Mouse (Mus musculus): ENCODE measurements around the gene Enthd1. TPM values are rescaled to one million over a fixed set of nuclear protein-coding genes. Genes with fewer than 3 reads are reported as not detected.

Gene Enthd1
- polyA plus RNA-seq, 1 experiment from 2014 or later = not detected

DNA sequence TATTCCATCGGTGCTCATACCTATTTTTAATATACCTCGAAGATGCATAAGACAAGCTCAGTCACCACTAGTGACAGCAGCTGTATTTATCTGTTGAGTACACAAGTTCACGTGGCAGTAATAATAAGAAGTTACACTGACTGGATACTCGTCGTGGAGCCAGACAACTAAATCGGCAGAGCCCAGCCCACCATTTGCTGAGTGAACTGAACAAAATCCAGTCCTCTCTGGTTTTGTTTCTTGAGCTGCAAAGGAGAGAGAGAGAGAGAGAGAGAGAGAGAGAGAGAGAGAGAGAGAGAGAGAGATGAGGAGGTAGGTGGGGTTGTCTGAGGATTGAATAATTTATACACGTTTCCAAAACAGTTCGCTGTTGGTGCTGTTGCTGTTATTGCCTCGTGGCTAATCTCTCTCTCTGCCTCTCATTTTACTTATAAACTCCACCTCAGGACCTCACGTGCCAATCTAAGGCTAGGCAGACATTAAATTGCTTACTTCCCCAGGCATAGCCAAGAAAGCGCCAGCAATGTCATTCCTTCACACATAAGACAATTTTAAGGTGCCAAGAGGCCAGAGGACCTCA is 11.5 kb upstream of the Enthd1 start:
- Histone ChIP-seq H3K4me1 (replicated peaks; ENCODE audit: control insufficient read depth, insufficient read depth, low read length) (peaks cover 25% of the 10 kb centered on the region), H3K9ac (replicated peaks; ENCODE audit: low read depth, low read length) (no peak overlapping the region), H3K27ac (ENCODE audit: low read length) (no peak overlapping the region), H3K36me3 (ENCODE audit: control insufficient read depth, insufficient read depth) (no peaks in the 10 kb centered on the region), H3K9me3 (ENCODE audit: control insufficient read depth, low read length) (no peaks in the 10 kb centered on the region), H3K27me3 (replicated peaks; ENCODE audit: control insufficient read depth, insufficient read depth, low read length) (no peaks in the 10 kb centered on the region), H3K4me3 (replicated peaks; ENCODE audit: low read length) (no peak overlapping the region), H3K4me2 (ENCODE audit: low read length) (no peak overlapping the region)
- 64% methylated on average over 11 of the region's 11 CpGs for whole genome bisulfite sequencing
- no peak for ATAC-seq

DNA sequence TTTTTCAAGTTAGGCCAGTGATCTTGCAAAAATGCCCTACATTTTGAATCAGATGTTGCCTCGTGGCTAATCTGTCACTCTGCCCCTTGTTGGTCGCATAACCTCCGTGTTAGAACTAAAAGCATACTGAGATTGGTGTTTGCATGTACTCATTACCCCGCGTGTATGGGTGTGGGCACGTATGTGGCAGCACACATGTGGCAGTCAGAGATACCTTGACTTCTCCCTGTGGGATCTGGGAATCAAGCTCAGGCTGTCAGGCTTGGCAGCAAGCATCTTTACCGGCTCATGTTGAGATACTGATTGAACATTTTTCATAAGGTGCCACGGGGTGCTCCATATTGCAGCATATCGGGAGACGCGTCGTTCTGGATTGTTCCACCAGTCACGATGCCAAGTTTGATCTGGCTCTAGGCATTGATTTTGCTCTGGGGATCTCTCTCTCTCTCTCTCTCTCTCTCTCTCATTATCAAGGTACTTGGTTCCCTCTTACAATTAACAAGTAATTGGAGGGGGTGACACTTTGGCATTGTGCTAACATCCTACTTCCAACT is 10.9 kb upstream of the Enthd1 start:
- H3K27ac ChIP-seq (ENCODE audit: low read length) = no peak overlapping the region
- ATAC-seq = peak; percentile 18; the same call in 1 of the 2 replicates
- no peaks in the 10 kb centered on the region for H3K9me3 ChIP-seq (ENCODE audit: control insufficient read depth, low read length)
- H3K9ac ChIP-seq (replicated peaks; ENCODE audit: low read depth, low read length) = no peak overlapping the region
- 66% methylated on average over 13 of the region's 13 CpGs for WGBS
- no peaks in the 10 kb centered on the region for H3K36me3 ChIP-seq (ENCODE audit: control insufficient read depth, insufficient read depth)
- H3K4me2 ChIP-seq (ENCODE audit: low read length) = no peak overlapping the region
- H3K4me1 ChIP-seq (replicated peaks; ENCODE audit: control insufficient read depth, insufficient read depth, low read length) = peaks cover 25% of the 10 kb centered on the region
- no peaks in the 10 kb centered on the region for H3K27me3 ChIP-seq (replicated peaks; ENCODE audit: control insufficient read depth, insufficient read depth, low read length)
- H3K4me3 ChIP-seq (replicated peaks; ENCODE audit: low read length) = no peak overlapping the region

DNA sequence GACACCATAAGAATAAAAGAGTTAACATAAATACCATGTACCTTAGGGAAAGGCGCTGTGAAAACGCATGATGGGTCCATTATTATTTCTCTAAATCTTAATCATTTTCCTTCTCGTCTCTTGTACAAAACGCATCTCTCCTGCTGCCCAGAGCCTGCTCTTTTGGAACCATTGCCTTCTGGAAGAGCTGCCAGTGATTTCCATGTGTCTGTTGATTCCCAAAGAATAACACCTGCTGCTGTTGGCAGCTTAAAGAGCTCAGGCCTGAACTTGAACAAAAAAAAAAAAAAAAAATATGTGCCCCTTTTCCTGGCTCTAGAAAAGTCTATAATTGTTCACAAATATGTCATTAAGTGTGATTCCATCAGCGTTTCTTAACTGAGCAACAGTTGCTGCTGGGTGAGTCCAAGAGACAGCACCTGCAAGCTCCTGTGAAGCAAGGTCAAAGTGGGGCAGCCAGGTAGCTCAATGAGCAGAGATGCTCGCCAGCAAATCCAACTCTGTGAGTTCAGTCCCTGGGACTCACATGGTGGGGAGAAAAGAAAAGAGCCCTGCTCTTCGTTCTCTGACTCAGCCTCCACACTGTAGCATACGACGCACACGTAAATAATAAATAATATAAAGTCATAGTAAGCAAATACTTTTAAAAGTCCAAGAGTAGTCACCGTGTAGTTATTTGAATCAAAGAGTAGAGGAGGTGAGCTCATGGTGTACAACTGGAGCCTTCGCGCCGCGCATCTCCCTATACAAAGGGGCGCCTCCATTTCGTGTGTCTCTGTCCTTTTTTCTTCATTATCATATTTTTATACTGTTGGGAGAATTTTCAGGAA is 9.5 kb upstream of the Enthd1 start:
- H3K4me2 ChIP-seq (ENCODE audit: low read length) = no peak overlapping the region
- no peaks in the 10 kb centered on the region for H3K27me3 ChIP-seq (replicated peaks; ENCODE audit: control insufficient read depth, insufficient read depth, low read length)
- no peaks in the 10 kb centered on the region for H3K36me3 ChIP-seq (ENCODE audit: control insufficient read depth, insufficient read depth)
- H3K4me3 ChIP-seq (replicated peaks; ENCODE audit: low read length) = no peak overlapping the region
- no peaks in the 10 kb centered on the region for H3K9me3 ChIP-seq (ENCODE audit: control insufficient read depth, low read length)
- peaks cover 25% of the 10 kb centered on the region for H3K4me1 ChIP-seq (replicated peaks; ENCODE audit: control insufficient read depth, insufficient read depth, low read length)
- H3K27ac ChIP-seq (ENCODE audit: low read length) = no peak overlapping the region
- no peak for ATAC-seq
- 82% methylated on average over 17 of the region's 17 CpGs for WGBS
- no peak overlapping the region for H3K9ac ChIP-seq (replicated peaks; ENCODE audit: low read depth, low read length)

DNA sequence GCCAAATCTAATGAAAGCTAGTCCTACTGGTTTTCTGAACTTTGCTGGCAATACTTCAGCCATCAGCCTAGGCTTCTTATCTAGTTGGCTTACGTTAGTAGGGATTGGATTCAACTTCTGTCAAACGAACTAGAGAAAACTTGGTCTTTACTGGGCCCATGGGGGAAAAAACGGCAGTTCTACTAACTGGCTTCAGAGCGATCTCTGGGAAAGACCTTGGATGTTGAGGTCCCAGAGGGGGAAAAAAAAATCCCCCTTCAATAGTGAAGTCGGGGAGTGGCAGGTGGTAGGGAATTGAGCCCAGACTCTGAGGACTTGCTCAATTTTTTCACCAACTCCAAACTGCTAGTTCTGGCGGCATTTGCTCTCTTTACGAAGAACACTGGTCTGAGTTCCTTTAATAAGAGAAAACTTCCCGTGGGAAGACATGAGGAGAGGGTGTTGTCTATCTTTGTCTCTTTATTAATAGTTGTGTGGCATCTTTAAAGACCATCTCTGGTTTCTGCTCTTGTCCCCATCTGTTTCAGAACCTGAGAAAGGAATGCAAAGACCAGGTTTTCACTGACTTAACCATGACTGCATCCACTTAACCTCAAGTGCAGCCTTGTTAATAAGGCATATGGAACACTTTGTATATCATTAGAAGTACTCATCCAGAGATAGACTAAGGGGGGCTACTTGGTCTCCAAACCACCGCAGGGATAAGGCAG is 8.0 kb upstream of the Enthd1 start:
- Histone ChIP-seq H3K27ac (ENCODE audit: low read length) (no peak overlapping the region), H3K27me3 (replicated peaks; ENCODE audit: control insufficient read depth, insufficient read depth, low read length) (no peaks in the 10 kb centered on the region), H3K4me3 (replicated peaks; ENCODE audit: low read length) (no peak overlapping the region), H3K9me3 (ENCODE audit: control insufficient read depth, low read length) (no peaks in the 10 kb centered on the region), H3K9ac (replicated peaks; ENCODE audit: low read depth, low read length) (no peak overlapping the region), H3K4me2 (ENCODE audit: low read length) (no peak overlapping the region), H3K4me1 (replicated peaks; ENCODE audit: control insufficient read depth, insufficient read depth, low read length) (peaks cover 23% of the 10 kb centered on the region), H3K36me3 (ENCODE audit: control insufficient read depth, insufficient read depth) (no peaks in the 10 kb centered on the region)
- ATAC-seq = no peak
- 72% methylated on average over 9 of the region's 9 CpGs for WGBS

DNA sequence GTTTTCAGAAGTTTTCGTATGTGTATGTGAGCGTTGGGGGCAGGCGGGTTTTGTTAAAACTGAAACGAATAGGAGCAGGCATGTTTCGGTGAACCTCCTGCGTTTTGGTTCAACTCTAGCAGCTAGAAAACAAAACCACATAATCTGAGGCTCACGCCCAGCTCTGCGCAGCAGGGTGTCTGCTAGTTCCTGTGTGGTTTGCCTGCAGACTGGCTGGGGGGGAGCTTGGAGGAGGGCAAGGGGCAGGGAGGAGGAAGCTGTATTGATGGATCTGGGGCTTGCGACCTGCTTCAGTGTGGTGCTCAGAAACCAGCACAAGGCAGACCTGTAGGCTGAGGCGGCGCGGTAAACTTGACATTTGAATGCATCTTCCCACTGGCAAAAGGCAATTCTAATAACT is 7.3 kb upstream of the Enthd1 start, which contains the start of gene Grap2:
Gene Grap2, plus strand, starts transcription at position 304 of the 400 bp plus-strand sequence.
- no peak within 1 kb of the TSS for H3K4me2 ChIP-seq (ENCODE audit: low read length)
- H3K27me3 ChIP-seq (replicated peaks; ENCODE audit: control insufficient read depth, insufficient read depth, low read length) = no peaks in the 10 kb centered on the region
- no peak within 1 kb of the TSS for H3K9ac ChIP-seq (replicated peaks; ENCODE audit: low read depth, low read length)
- H3K4me3 ChIP-seq (replicated peaks; ENCODE audit: low read length) = no peak within 1 kb of the TSS
- H3K27ac ChIP-seq (ENCODE audit: low read length) = no peak within 1 kb of the TSS
- 70% methylated on average over 12 of the region's 12 CpGs for WGBS
- H3K36me3 ChIP-seq (ENCODE audit: control insufficient read depth, insufficient read depth) = no peaks in the 10 kb centered on the region
- no peak for ATAC-seq
- H3K9me3 ChIP-seq (ENCODE audit: control insufficient read depth, low read length) = no peaks in the 10 kb centered on the region
- peaks cover 16% of the 10 kb centered on the region for H3K4me1 ChIP-seq (replicated peaks; ENCODE audit: control insufficient read depth, insufficient read depth, low read length)

DNA sequence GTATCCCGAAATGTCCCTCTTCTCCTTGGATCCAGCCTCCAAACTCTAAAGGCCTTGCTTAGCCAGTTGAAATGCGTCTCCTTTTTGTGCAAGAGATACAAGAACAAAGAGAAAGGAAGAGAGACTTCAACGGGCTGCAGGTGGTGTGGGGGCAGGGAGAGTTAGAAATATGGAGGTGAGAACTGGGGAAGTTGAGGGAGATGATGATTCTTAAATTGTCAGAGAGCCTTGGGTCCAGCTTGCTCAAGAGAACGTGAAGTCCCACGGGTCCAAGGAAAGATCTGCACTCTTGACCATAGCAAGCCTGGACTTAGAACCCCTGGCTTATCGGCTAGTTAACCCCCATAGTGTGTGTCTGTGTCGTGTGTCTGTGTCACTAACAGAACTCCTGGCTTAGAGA is 6.7 kb upstream of the Enthd1 start:
- ATAC-seq = no peak
- 75% methylated on average over 7 of the region's 7 CpGs for WGBS

DNA sequence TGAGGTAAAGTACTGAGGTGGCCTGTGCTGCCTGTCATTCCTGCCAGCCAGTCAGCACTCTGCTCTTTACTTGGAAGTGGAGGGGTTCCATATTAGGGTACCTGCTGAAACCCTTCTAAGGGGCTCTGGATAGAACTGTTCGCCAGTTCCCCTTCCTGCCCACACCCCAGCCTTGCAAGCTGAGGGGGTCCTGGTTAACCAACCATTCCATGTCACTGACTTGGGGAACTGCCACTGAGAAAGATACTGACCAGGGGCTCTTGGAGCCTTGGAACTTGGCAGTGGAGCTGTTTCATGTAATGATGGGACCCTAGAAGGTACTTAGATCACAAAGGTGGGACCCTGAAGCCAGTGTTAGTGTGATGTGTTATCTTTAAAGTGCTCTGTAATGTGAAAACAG is 5.3 kb upstream of the Enthd1 start:
- no peaks in the 10 kb centered on the region for H3K27me3 ChIP-seq (replicated peaks; ENCODE audit: control insufficient read depth, insufficient read depth, low read length)
- H3K4me1 ChIP-seq (replicated peaks; ENCODE audit: control insufficient read depth, insufficient read depth, low read length) = 0 out of 2 replicates have a peak, but pooled peaks cover 2% of the 10 kb centered on the region
- no peaks in the 10 kb centered on the region for H3K9me3 ChIP-seq (ENCODE audit: control insufficient read depth, low read length)
- no peak for ATAC-seq
- H3K27ac ChIP-seq (ENCODE audit: low read length) = no peak overlapping the region
- no peaks in the 10 kb centered on the region for H3K36me3 ChIP-seq (ENCODE audit: control insufficient read depth, insufficient read depth)
- no peak overlapping the region for H3K4me2 ChIP-seq (ENCODE audit: low read length)
- no peak overlapping the region for H3K9ac ChIP-seq (replicated peaks; ENCODE audit: low read depth, low read length)
- WGBS = 100% methylated on average over 1 of the region's 1 CpGs
- H3K4me3 ChIP-seq (replicated peaks; ENCODE audit: low read length) = no peak overlapping the region

More for the DNA sequence above, 6.7 kb upstream of the Enthd1 start:
- no peak overlapping the region for H3K4me3 ChIP-seq (replicated peaks; ENCODE audit: low read length)
- no peak overlapping the region for H3K4me2 ChIP-seq (ENCODE audit: low read length)
- no peaks in the 10 kb centered on the region for H3K36me3 ChIP-seq (ENCODE audit: control insufficient read depth, insufficient read depth)
- no peaks in the 10 kb centered on the region for H3K27me3 ChIP-seq (replicated peaks; ENCODE audit: control insufficient read depth, insufficient read depth, low read length)
- H3K9me3 ChIP-seq (ENCODE audit: control insufficient read depth, low read length) = no peaks in the 10 kb centered on the region
- no peak overlapping the region for H3K27ac ChIP-seq (ENCODE audit: low read length)
- H3K4me1 ChIP-seq (replicated peaks; ENCODE audit: control insufficient read depth, insufficient read depth, low read length) = peaks cover 10% of the 10 kb centered on the region
- no peak overlapping the region for H3K9ac ChIP-seq (replicated peaks; ENCODE audit: low read depth, low read length)

DNA sequence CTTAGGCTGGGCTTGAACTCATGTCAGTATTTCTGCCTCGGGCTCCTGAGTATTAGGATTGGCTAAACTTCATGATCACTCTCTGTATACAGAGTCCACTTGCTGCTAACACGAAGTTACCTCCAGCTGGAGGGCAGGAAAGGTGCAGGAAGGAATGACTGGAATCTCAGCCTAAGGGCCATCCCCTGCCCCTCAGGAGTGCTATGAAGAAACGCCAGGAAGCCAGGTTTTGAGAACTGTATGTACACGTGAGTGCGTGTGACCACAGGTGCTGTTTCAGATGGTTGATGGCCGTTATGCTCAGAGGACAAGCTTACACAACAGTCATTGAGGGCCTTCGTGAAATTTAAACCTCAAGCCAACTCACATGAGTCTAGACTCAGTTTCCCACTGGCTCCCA is 4.2 kb upstream of the Enthd1 start:
- Histone ChIP-seq H3K4me2 (ENCODE audit: low read length) (no peak overlapping the region), H3K4me3 (replicated peaks; ENCODE audit: low read length) (no peak overlapping the region), H3K4me1 (replicated peaks; ENCODE audit: control insufficient read depth, insufficient read depth, low read length) (no peaks in the 10 kb centered on the region), H3K9me3 (ENCODE audit: control insufficient read depth, low read length) (no peaks in the 10 kb centered on the region), H3K9ac (replicated peaks; ENCODE audit: low read depth, low read length) (no peak overlapping the region), H3K27me3 (replicated peaks; ENCODE audit: control insufficient read depth, insufficient read depth, low read length) (no peaks in the 10 kb centered on the region), H3K27ac (ENCODE audit: low read length) (no peak overlapping the region), H3K36me3 (ENCODE audit: control insufficient read depth, insufficient read depth) (no peaks in the 10 kb centered on the region)
- 87% methylated on average over 7 of the region's 7 CpGs for WGBS
- ATAC-seq = no peak

DNA sequence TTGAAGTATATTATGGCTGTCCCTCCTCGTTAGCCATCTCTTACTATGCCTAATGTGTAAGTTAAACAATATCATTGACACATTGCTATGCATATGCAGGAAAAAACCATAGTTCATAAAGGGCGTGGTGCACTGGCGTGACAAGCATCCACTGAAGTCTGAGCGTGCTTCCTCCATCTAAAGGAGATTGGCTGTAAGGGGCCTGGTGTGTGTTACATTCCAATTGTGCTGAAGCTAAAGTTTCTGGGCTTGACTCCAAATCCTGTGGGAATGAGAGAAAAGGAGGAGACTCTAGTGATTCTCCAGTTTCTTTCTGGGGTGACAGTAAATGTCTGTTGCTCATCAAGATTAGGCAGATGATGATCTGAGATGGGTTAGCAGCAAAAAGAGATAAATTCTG is 2.8 kb upstream of the Enthd1 start:
- H3K9ac ChIP-seq (replicated peaks; ENCODE audit: low read depth, low read length) = no peak overlapping the region
- WGBS = 63% methylated on average over 4 of the region's 4 CpGs
- ATAC-seq = no peak

More for the DNA sequence above, 2.8 kb upstream of the Enthd1 start:
- Histone ChIP-seq H3K27me3 (replicated peaks; ENCODE audit: control insufficient read depth, insufficient read depth, low read length) (no peaks in the 10 kb centered on the region), H3K4me2 (ENCODE audit: low read length) (no peak overlapping the region), H3K9me3 (ENCODE audit: control insufficient read depth, low read length) (no peaks in the 10 kb centered on the region), H3K4me3 (replicated peaks; ENCODE audit: low read length) (no peak overlapping the region), H3K27ac (ENCODE audit: low read length) (no peak overlapping the region), H3K36me3 (ENCODE audit: control insufficient read depth, insufficient read depth) (no peaks in the 10 kb centered on the region), H3K4me1 (replicated peaks; ENCODE audit: control insufficient read depth, insufficient read depth, low read length) (no peaks in the 10 kb centered on the region)

Data from forebrain, embryonic 16.5 days (tissue).